Mouse (Mus musculus) adrenal gland, postnatal 10 days (tissue): ENCODE measurements at regions not wholly inside any gene's neighbourhood (a gene's known extent, or its start where the extent isn't known, plus 50 kb on each side); places are given as distances from the start of the nearest gene placed in this dataset.

Experiments used
- DNase-seq: peaks from one replicate; pipeline ENCODE4 v3.0.0; 2021; ENCODE audit warnings: mixed read lengths

- peak; percentile 80 for DNase-seq
These were observed 62.0 kb upstream of the Egflam start for GRCm38 (mm10) chr15:7459992-7460820.

- DNase-seq: no peak
These were observed 64.4 kb upstream of the Egflam start for GRCm38 (mm10) chr15:7462549-7462948.

GRCm38 (mm10) chr15:7463444-7464350, 65.5 kb upstream of the Egflam start:
- no peak for DNase-seq

- no peak for DNase-seq
These were observed 82.0 kb upstream of the Egflam start for GRCm38 (mm10) chr15:7480211-7480610.

DNA sequence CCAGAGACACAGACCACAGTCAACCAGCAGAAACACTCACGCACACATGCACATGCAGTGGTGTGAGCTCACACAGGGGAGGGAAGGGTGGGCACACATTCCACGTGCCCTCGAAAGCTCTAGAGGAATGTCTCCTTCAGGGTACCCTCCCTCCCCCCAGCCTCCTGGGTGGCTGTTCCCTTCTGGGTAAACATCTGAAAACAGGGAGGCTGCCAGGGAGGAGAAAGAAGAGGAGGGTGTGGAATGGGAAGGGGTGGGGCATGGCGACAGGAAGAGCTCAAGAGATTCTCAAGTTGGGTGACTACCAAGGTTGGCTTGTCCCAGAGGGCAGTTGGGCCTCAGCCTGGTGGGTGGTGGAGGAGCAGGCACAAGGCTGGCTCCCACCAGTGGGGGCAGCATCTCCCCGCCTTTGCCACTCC, 82.6 kb upstream of the Egflam start:
- DNase-seq: no peak

GRCm38 (mm10) chr15:7483686-7484085, 85.5 kb upstream of the Egflam start:
- no peak for DNase-seq

DNA sequence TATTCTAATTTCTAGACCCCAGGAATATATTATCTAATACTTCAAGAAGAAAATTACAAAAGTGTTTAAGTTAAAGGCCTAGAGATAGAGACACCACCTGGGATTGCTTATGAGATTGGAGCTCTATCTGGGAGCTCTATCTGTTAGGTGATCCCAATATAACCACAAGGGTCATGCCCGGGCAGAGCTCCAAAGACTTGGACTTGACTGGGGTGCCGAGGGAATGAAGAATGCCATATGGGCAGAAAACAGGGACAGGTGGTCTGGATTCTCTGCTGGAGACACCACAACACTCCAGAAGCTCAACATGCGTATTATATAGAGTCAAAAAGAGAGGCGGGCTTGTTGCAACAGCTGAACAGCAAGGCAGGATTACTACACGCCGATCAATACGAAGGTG, 92.9 kb upstream of the Egflam start:
- no peak for DNase-seq

DNA sequence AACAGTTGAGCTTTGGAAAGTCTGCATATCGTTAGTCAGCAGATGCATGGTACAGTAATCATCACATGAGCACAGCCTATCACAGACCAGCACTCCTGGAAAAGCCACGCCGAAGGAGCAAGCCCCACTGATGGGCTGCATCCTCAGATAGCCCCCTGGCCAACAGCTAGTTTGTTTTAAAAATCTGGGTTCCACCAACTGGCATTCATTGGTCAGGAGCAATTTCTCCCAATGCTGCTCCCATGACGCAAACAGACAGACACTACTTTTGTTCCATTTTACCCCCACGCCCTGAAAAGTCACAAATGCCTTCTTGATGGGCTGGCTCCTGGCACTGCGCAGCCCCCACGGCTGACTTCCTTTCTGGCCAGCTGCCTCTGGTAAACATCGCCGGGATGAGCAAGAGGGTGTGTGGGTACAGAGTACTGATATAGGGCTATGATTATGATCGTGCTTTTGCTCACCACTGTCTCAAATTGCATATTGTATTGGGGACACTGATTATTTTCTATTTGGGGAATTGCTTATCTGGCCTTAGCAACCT, 95.0 kb upstream of the Egflam start:
- no peak for DNase-seq

- DNase-seq: no peak
These were observed 99.7 kb upstream of the Egflam start for GRCm38 (mm10) chr15:7497852-7498251.

- DNase-seq: no peak
These were observed 110.3 kb upstream of the Egflam start for GRCm38 (mm10) chr15:7508535-7508934.

DNA sequence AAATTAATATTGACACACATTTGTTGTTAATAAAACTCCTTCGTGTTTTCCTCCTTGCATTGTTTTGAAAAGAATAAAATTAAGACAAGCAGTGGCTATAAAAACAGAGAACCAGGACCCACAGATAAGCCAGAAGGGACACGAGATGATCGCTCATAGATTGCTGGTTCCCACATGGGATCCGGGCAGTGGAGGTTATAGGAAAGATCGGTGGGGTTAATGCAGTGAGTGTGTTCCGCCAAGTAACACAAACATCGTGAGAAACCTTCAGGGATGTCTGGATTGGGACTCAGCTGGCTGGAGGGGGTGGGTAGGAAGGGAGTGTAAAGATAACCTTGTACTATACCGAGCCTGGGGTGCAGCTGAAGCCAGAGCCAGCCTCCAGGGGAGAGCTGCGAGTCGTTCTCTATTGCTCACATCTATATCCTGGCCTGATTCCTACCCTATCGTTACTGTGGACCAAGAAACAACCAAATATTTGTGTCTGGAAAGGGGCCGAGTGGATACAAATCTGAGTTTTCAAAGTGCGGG, 116.6 kb upstream of the Egflam start:
- no peak for DNase-seq

GRCm38 (mm10) chr15:7521611-7522010, 123.4 kb upstream of the Egflam start:
- no peak for DNase-seq

GRCm38 (mm10) chr15:7522902-7523786, 124.9 kb upstream of the Egflam start:
- DNase-seq: no peak

DNA sequence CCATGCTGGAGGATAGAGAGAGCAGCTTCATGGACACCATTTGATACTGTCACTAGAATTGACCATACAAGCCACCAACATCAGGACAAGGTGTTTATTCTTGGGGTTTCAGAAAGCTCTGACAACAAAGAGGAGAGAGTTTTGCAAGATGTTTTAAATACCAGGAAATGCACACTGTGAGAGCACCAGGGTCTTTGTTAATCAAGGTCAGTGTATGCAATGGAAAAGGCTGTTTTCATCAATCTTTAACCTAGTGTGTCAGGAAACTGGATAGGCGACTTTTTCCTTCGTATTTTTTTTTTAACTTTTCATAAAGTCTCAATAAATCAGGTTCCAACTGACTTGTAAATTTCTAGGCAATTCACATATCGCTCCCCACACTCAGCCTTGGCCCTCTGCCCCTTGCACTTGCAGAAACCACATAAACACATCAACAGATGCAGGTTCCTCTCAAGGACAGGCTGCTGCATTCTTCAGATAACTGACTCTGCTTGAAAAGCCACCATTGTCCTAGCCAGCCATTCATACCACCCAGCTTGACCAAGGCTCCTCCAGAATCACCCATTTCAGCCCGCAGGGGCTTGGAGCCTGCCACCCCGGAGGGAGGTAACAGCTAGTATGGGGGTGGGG, 132.9 kb upstream of the Egflam start:
- peak; percentile 9 for DNase-seq

- peak; percentile 3 for DNase-seq
These were observed 139.7 kb upstream of the Egflam start for GRCm38 (mm10) chr15:7537858-7538257.

GRCm38 (mm10) chr15:7553190-7553895, 155.1 kb upstream of the Egflam start:
- no peak for DNase-seq

DNA sequence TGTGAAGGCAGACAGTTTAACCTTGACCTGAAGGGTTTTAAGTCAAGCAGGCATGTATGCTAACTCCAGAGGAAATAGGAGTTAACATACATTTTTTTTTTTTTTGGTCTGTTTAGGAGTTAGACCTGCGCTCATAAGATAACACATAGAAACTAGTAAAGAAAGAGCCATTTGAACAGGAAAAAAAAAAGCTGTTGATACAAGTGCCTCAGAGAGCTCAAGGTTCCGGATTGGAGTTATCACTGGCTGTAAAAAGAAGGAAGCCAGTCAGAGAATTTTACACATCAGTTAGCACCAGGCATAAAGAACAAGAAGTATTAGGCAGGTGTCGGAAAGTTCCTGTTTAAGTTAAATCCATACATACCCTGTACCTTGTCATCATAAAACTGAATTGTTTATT, 156.2 kb upstream of the Egflam start:
- no peak for DNase-seq

GRCm38 (mm10) chr15:7563279-7563678, 165.1 kb upstream of the Egflam start:
- DNase-seq: no peak

DNA sequence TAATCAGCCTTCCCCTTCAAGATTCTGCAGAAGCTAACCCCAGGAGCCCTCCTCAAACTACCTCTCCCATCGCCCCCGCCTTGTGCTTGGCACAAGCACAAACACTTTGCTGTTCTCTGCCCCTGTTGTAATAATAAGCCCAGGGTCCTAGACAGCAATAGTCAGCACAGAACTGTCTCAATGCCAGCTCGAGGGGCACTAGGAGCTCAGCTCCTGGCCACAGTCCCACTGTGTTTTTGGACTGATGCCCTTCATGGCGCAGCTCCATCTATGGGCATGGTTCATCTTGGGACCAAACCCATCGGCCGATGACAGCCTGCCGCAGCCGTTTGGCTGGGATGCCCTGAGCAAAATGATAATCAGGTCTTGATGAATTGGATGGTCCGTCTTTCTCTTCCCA, 165.5 kb upstream of the Egflam start:
- peak; percentile 78 for DNase-seq

GRCm38 (mm10) chr15:7572221-7572620, 174.0 kb upstream of the Egflam start:
- no peak for DNase-seq

DNA sequence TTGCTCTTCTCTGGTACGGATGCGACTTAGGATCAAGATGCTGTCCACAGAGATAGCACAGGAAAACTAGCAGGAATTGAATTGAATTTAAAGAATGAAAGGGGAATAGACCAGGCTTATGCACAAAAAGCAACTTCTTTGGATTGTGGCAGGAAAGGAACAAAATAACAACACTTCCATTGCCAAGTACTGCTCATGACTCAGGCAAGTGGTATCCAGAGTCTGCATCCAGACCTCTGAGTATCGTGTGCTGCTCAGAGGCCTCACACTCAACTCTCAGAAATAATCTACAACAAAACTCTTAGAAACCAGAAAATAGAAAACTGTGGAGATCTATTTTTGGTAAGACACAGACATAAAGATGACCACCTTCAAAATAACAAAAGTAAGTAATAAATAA, 176.1 kb upstream of the Egflam start:
- DNase-seq: no peak
